Mouse (Mus musculus) small intestine, adult 2 months (tissue): ENCODE data around the gene Flot1.

Source experiments
- CTCF ChIP-seq: fragments of 200-500 bp; IDR thresholded peaks from 2 replicates; pipeline ENCODE4 v1.5.1; 2012; ENCODE audit warnings: low read depth, mild to moderate bottlenecking, control low read depth, inconsistent platforms, low read length, moderate library complexity, mixed read lengths; ENCODE audit not compliant: insufficient replicate concordance, insufficient read length; ENCODE audit errors: extremely low read depth
- POLR2A ChIP-seq: fragments of 200-500 bp; IDR thresholded peaks from 2 replicates; pipeline ENCODE4 v1.6.1; 2012; ENCODE audit warnings: low read depth, mild to moderate bottlenecking, control low read depth, inconsistent platforms, low read length, moderate library complexity

- no peak for TF ChIP-seq CTCF
- TF ChIP-seq POLR2A = no peak
These were observed 20.5 kb downstream of the Flot1 start for GRCm38 (mm10) chr17:35843514-35843913.
